Mouse (Mus musculus): Measurements from ENCODE around the gene Gm14226. TPM values are rescaled to one million over a fixed set of nuclear protein-coding genes. Genes with fewer than 3 reads are reported as not detected.

The Gm14226 gene
- polyA plus RNA-seq, 1 experiment from 2014 or later = 1.9 TPM

DNA sequence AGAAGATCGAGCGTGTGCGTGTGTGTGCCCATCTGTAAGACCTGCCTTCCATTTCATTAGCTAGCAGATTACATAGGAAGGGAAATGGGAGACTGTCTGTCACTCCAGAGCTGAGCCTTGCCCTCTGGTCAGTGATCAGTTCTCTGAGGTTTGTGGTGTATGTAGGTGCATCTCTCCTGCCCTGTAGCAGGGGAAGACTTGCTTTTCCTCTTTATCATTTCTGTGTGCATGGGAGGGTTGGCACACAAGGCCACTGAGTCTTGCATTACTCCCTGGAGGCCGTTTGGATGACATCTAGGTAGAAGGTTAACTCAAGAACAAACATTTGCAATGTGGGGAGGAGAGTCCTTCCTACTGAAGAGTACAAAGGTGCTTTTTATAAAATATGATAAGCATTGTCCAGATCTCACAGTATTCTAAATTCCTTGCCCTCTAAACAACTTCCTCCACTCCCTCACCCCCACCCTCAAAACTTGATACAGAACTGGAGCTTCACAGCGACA is 38.1 kb downstream of the Gm14226 start:
- Histone ChIP-seq H3K4me1 (ENCODE audit: control insufficient read depth, insufficient read depth, low read length) (peaks cover 19% of the 10 kb centered on the region), H3K9me3 (ENCODE audit: control insufficient read depth, low read length) (no peaks in the 10 kb centered on the region), H3K9ac (ENCODE audit: low read depth, low read length) (no peak overlapping the region), H3K27ac (ENCODE audit: low read length) (peak overlapping the region; percentile 70), H3K36me3 (ENCODE audit: control insufficient read depth, insufficient read depth, low read length) (no peaks in the 10 kb centered on the region), H3K4me3 (ENCODE audit: low read length) (no peak overlapping the region), H3K4me2 (ENCODE audit: low read depth, low read length) (no peak overlapping the region), H3K27me3 (replicated peaks; ENCODE audit: control insufficient read depth, insufficient read depth, low read length) (no peaks in the 10 kb centered on the region)
- ATAC-seq = peak; percentile 88
- 50% methylated on average over 5 of the region's 5 CpGs for WGBS

GRCm38 (mm10) chr2:155057361-155057760 is 39.3 kb downstream of the Gm14226 start:
- Histone ChIP-seq H3K4me1 (ENCODE audit: control insufficient read depth, insufficient read depth, low read length) (peaks cover 14% of the 10 kb centered on the region; the same call in 1 of the 2 replicates), H3K27ac (ENCODE audit: low read length) (no peak overlapping the region), H3K36me3 (ENCODE audit: control insufficient read depth, insufficient read depth, low read length) (no peaks in the 10 kb centered on the region; the same call in 1 of the 2 replicates), H3K9ac (ENCODE audit: low read depth, low read length) (no peak overlapping the region), H3K27me3 (replicated peaks; ENCODE audit: control insufficient read depth, insufficient read depth, low read length) (no peaks in the 10 kb centered on the region), H3K4me2 (ENCODE audit: low read depth, low read length) (no peak overlapping the region), H3K4me3 (ENCODE audit: low read length) (no peak overlapping the region), H3K9me3 (ENCODE audit: control insufficient read depth, low read length) (no peaks in the 10 kb centered on the region)
- ATAC-seq = no peak
- WGBS = 73% methylated on average over 1 of the region's 1 CpGs

GRCm38 (mm10) chr2:155071027-155071426 is 53.0 kb downstream of the Gm14226 start:
- Histone ChIP-seq H3K4me3 (ENCODE audit: low read length) (no peak overlapping the region), H3K27me3 (replicated peaks; ENCODE audit: control insufficient read depth, insufficient read depth, low read length) (no peaks in the 10 kb centered on the region), H3K27ac (ENCODE audit: low read length) (no peak overlapping the region), H3K36me3 (ENCODE audit: control insufficient read depth, insufficient read depth, low read length) (peaks cover 5% of the 10 kb centered on the region; the same call in 1 of the 2 replicates), H3K4me1 (ENCODE audit: control insufficient read depth, insufficient read depth, low read length) (peaks cover 24% of the 10 kb centered on the region), H3K9me3 (ENCODE audit: control insufficient read depth, low read length) (no peaks in the 10 kb centered on the region), H3K4me2 (ENCODE audit: low read depth, low read length) (no peak overlapping the region), H3K9ac (ENCODE audit: low read depth, low read length) (no peak overlapping the region)
- 81% methylated on average over 9 of the region's 9 CpGs for WGBS
- ATAC-seq = no peak

DNA sequence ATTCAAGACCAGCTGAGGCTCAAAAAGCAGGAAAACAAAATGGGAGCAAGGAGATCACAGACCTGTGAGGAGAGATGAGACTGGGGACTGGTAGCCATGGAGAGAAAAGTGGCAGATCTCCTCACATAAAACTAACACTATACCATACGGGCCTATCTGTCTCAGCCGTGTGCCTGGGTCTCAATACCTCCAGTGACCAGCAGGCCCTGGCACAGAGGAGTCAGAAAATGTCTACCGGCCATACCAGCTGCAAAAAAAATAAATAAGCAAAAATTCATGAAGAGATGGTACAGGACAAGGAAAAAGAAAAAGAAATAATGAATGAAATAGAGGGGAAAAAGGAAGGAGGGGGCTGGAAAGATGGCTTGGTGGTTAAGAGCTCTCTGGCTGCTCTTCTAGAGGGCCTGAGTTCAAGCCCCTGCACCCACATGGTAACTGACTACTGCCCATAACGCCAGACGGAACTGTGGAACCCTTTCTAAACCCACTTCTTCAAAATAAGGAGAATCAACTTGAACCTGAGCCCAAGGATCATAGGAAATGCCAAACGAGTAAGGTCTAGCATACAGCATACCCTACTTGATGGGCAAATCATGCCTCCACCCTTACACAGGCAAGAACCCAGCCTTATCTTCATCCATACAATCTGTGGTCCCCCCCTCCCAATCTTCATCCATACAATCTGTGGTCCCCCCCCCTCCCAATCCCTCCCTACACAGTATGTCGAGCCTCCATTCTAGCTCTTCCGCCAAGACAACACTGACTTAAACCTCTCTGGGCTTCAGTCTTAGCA is 54.5 kb downstream of the Gm14226 start:
- 85% methylated on average over 8 of the region's 8 CpGs for WGBS
- no peak overlapping the region for H3K27ac ChIP-seq (ENCODE audit: low read length)
- H3K4me3 ChIP-seq (ENCODE audit: low read length) = peak overlapping the region; percentile 78
- H3K4me2 ChIP-seq (ENCODE audit: low read depth, low read length) = peak overlapping the region; percentile 73
- H3K27me3 ChIP-seq (replicated peaks; ENCODE audit: control insufficient read depth, insufficient read depth, low read length) = no peaks in the 10 kb centered on the region
- ATAC-seq = no peak
- H3K4me1 ChIP-seq (ENCODE audit: control insufficient read depth, insufficient read depth, low read length) = peaks cover 24% of the 10 kb centered on the region
- H3K9me3 ChIP-seq (ENCODE audit: control insufficient read depth, low read length) = no peaks in the 10 kb centered on the region
- H3K9ac ChIP-seq (ENCODE audit: low read depth, low read length) = peak overlapping the region; percentile 20; the same call in 1 of the 2 replicates
- peaks cover 4% of the 10 kb centered on the region; the same call in 1 of the 2 replicates for H3K36me3 ChIP-seq (ENCODE audit: control insufficient read depth, insufficient read depth, low read length)

DNA sequence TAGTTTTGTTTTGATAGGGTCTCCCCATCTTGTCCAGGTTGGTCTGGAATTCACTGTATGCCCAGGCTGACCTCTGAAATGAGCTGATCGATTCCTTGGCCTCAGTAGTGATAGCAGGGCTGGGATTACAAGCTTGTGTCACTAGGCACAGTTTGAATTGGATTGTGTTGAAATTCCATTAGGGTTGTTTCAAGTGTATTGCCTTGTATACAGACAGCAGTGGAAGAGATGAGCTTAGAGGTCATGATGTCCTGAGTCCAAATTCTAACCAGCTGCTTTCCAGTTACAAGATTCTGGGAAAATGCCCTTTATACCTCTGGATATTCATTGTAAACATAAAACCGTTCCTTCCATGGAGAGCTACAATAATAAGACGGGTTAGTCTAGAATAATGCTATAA is 55.3 kb downstream of the Gm14226 start:
- 5% methylated on average over 3 of the region's 3 CpGs for WGBS
- H3K27me3 ChIP-seq (replicated peaks; ENCODE audit: control insufficient read depth, insufficient read depth, low read length) = no peaks in the 10 kb centered on the region
- H3K4me2 ChIP-seq (ENCODE audit: low read depth, low read length) = peak overlapping the region; percentile 73
- peak overlapping the region; percentile 83; the same call in 1 of the 2 replicates for H3K27ac ChIP-seq (ENCODE audit: low read length)
- H3K36me3 ChIP-seq (ENCODE audit: control insufficient read depth, insufficient read depth, low read length) = peaks cover 1% of the 10 kb centered on the region; the same call in 1 of the 2 replicates
- peaks cover 24% of the 10 kb centered on the region for H3K4me1 ChIP-seq (ENCODE audit: control insufficient read depth, insufficient read depth, low read length)
- no peaks in the 10 kb centered on the region for H3K9me3 ChIP-seq (ENCODE audit: control insufficient read depth, low read length)
- no peak for ATAC-seq
- peak overlapping the region; percentile 78 for H3K4me3 ChIP-seq (ENCODE audit: low read length)
- peak overlapping the region; percentile 90 for H3K9ac ChIP-seq (ENCODE audit: low read depth, low read length)

- Histone ChIP-seq H3K4me2 (ENCODE audit: low read depth, low read length) (peak within 1 kb of the TSS; percentile 73), H3K4me3 (ENCODE audit: low read length) (peak within 1 kb of the TSS; percentile 78), H3K4me1 (ENCODE audit: control insufficient read depth, insufficient read depth, low read length) (peaks cover 24% of the 10 kb centered on the region), H3K9ac (ENCODE audit: low read depth, low read length) (peak within 1 kb of the TSS; percentile 90), H3K9me3 (ENCODE audit: control insufficient read depth, low read length) (no peaks in the 10 kb centered on the region), H3K36me3 (ENCODE audit: control insufficient read depth, insufficient read depth, low read length) (no peaks in the 10 kb centered on the region), H3K27ac (ENCODE audit: low read length) (peak within 1 kb of the TSS; percentile 83), H3K27me3 (replicated peaks; ENCODE audit: control insufficient read depth, insufficient read depth, low read length) (no peaks in the 10 kb centered on the region)
- peak; percentile 97 for ATAC-seq
- WGBS = under 1% methylated on average over 56 of the region's 56 CpGs
Measured at GRCm38 (mm10) chr2:155073978-155074765, 56.1 kb downstream of the Gm14226 start, which contains the start of gene Ahcy. Gene Ahcy (minus strand): TSS chr2:155074497.

GRCm38 (mm10) chr2:155074766-155075330 is 56.8 kb downstream of the Gm14226 start:
- peak; percentile 30; the same call in 1 of the 2 replicates for ATAC-seq
- H3K4me2 ChIP-seq (ENCODE audit: low read depth, low read length) = peak overlapping the region; percentile 73
- WGBS = 15% methylated on average over 12 of the region's 12 CpGs
- peak overlapping the region; percentile 78 for H3K4me3 ChIP-seq (ENCODE audit: low read length)
- H3K36me3 ChIP-seq (ENCODE audit: control insufficient read depth, insufficient read depth, low read length) = no peaks in the 10 kb centered on the region
- H3K27ac ChIP-seq (ENCODE audit: low read length) = peak overlapping the region; percentile 83
- peak overlapping the region; percentile 90 for H3K9ac ChIP-seq (ENCODE audit: low read depth, low read length)
- H3K9me3 ChIP-seq (ENCODE audit: control insufficient read depth, low read length) = no peaks in the 10 kb centered on the region
- no peaks in the 10 kb centered on the region for H3K27me3 ChIP-seq (replicated peaks; ENCODE audit: control insufficient read depth, insufficient read depth, low read length)
- peaks cover 22% of the 10 kb centered on the region for H3K4me1 ChIP-seq (ENCODE audit: control insufficient read depth, insufficient read depth, low read length)

DNA sequence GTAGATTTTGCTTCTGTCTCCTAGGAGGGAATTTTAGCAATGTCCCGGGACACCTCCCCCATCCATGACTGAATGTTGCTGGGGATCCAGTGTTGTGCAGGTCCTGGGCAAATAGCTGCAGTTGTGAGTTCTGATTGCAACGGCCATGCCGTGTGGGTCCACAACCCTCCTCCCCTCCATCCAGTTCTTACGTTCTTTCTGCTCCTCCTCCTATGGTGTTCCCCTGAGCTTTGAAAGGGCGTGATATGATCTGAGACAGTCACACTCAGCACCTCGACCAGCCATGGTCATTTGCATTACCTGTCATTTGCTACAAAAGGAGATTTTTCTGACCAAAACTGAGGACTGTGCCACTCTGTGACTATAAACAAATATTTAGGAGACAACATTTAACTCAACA is 57.6 kb downstream of the Gm14226 start:
- Histone ChIP-seq H3K4me3 (ENCODE audit: low read length) (no peak overlapping the region), H3K9ac (ENCODE audit: low read depth, low read length) (no peak overlapping the region), H3K27me3 (replicated peaks; ENCODE audit: control insufficient read depth, insufficient read depth, low read length) (no peaks in the 10 kb centered on the region), H3K36me3 (ENCODE audit: control insufficient read depth, insufficient read depth, low read length) (no peaks in the 10 kb centered on the region), H3K4me2 (ENCODE audit: low read depth, low read length) (no peak overlapping the region), H3K27ac (ENCODE audit: low read length) (no peak overlapping the region), H3K4me1 (ENCODE audit: control insufficient read depth, insufficient read depth, low read length) (peaks cover 22% of the 10 kb centered on the region), H3K9me3 (ENCODE audit: control insufficient read depth, low read length) (no peaks in the 10 kb centered on the region)
- ATAC-seq = no peak
- 81% methylated on average over 6 of the region's 6 CpGs for WGBS

Data from intestine, embryonic 16.5 days (tissue).